ENCODE assay signal across 9 mouse cellular contexts in the genomic region with DNA sequence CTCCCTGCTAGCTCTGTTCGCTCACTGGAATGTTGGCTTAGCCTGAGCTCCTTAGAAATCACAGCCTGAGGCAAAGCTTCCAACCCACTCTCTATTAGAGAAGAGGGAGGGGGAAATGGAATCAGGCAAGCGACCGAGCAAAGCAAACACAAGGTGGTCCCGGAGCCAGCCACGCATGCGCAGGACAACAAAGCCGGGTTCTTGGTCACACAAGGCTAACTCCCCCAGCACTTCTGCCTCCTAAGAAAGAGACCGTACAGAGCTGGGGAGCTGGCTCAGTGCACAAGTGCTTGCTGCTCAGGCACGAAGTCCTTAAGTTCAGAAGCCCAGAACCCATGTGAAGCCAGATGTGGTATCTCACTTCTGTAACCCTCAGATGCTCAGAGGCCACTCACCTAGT. TPM values are rescaled to one million over a fixed set of nuclear protein-coding genes. Genes with fewer than 3 reads are reported as not detected.
DNase-seq lines count a peak whose midpoint lies in the region; ATAC-seq and TF ChIP-seq lines count a peak whose summit lies in the region.
"Had no signal": no experiment of that assay in that cellular context is flagged by ENCODE, and none has a peak within 500 bp of the region (broad histone marks: within the 10 kb centered on the region; RNA-seq: fewer than 3 reads in every experiment).

No protein-coding gene starts in this region.

- no peak overlapping the region for H3K4me3 ChIP-seq in liver, embryonic 11.5 days (ENCODE audit: low read depth, low read length)
- 0 out of 2 replicates have a peak overlapping the region, but pooled peaks have one; percentile 0 for H3K4me3 ChIP-seq in embryonic facial prominence, embryonic 12.5 days
- H3K4me3 ChIP-seq in hindbrain, postnatal 0 days (ENCODE audit: low read length), result no peak overlapping the region
- no peak overlapping the region for H3K4me3 ChIP-seq in neural tube, embryonic 15.5 days (replicated peaks)

- no peak for TF ChIP-seq CTCF in hindbrain, postnatal 0 days (IDR thresholded peaks at IDR 0.05; ENCODE audit: low read depth)

- no peak for DNase-seq in liver, embryonic 11.5 days (ENCODE audit: low spot score)
- DNase-seq in liver, result no peak
- peak; percentile 15 for DNase-seq in hindbrain, postnatal 0 days (ENCODE audit: low spot score)
- DNase-seq in gastrocnemius, postnatal 36 days, result no peak
- DNase-seq in spleen, adult 12 weeks (ENCODE audit: low spot score), result no peak
- no peak for DNase-seq in left cerebral cortex, postnatal 36 days (ENCODE audit: low spot score in 2 of 2)
- DNase-seq: thymus, adult 2 months had no signal

- H3K4me2 ChIP-seq in liver, embryonic 11.5 days, result peak overlapping the region; percentile 34
- H3K4me2 ChIP-seq in embryonic facial prominence, embryonic 12.5 days (replicated peaks), result peak overlapping the region; percentile 27
- peak overlapping the region; percentile 25 for H3K4me2 ChIP-seq in hindbrain, postnatal 0 days (ENCODE audit: low read depth, low read length)
- 0 out of 2 replicates have a peak overlapping the region, but pooled peaks have one; percentile 11 for H3K4me2 ChIP-seq in neural tube, embryonic 15.5 days

- intact Hi-C loops in gastrocnemius, postnatal 36 days (cut with DNase I), result loop anchor here (5.0 kb wide), 1 partner anchor 39 kb away; no protein-coding TSS in a partner anchor
- intact Hi-C loops in left cerebral cortex, postnatal 36 days (cut with DNase I), result no loop called here

- ATAC-seq in liver, embryonic 11.5 days (replicated peaks; ENCODE audit: low FRiP score), result no peak
- no peak for ATAC-seq in embryonic facial prominence, embryonic 12.5 days (ENCODE audit: insufficient number of reproducible peaks, insufficient read depth, low FRiP score, low TSS enrichment)
- ATAC-seq in hindbrain, postnatal 0 days, result no peak
- no peak for ATAC-seq in neural tube, embryonic 15.5 days (ENCODE audit: low FRiP score)

- H3K27ac ChIP-seq in liver, embryonic 11.5 days (ENCODE audit: low read depth, low read length), result no peak overlapping the region
- H3K27ac ChIP-seq in embryonic facial prominence, embryonic 12.5 days, result peak overlapping the region; percentile 42; the same call in 1 of the 2 replicates
- no peak overlapping the region for H3K27ac ChIP-seq in hindbrain, postnatal 0 days
- no peak overlapping the region for H3K27ac ChIP-seq in neural tube, embryonic 15.5 days (replicated peaks)

- peaks cover 3% of the 10 kb centered on the region; the same call in 1 of the 2 replicates for H3K4me1 ChIP-seq in liver, embryonic 11.5 days (replicated peaks; ENCODE audit: control insufficient read depth, insufficient read depth, low read length)
- peaks cover 13% of the 10 kb centered on the region; the same call in 1 of the 2 replicates for H3K4me1 ChIP-seq in embryonic facial prominence, embryonic 12.5 days
- H3K4me1 ChIP-seq in hindbrain, postnatal 0 days (ENCODE audit: insufficient read depth, low read length), result no peaks in the 10 kb centered on the region
- H3K4me1 ChIP-seq in neural tube, embryonic 15.5 days, result no peaks in the 10 kb centered on the region

- H3K9me3 ChIP-seq in liver, embryonic 11.5 days (ENCODE audit: control insufficient read depth, low read length), result no peaks in the 10 kb centered on the region
- H3K9me3 ChIP-seq in embryonic facial prominence, embryonic 12.5 days, result peaks cover 5% of the 10 kb centered on the region; the same call in 1 of the 2 replicates
- peaks cover 7% of the 10 kb centered on the region; the same call in 1 of the 2 replicates for H3K9me3 ChIP-seq in hindbrain, postnatal 0 days (ENCODE audit: low read length)
- peaks cover 4% of the 10 kb centered on the region; the same call in 1 of the 2 replicates for H3K9me3 ChIP-seq in neural tube, embryonic 15.5 days (replicated peaks)

- H3K27me3 ChIP-seq in liver, embryonic 11.5 days (replicated peaks; ENCODE audit: control insufficient read depth, insufficient read depth, low read length), result no peaks in the 10 kb centered on the region
- no peaks in the 10 kb centered on the region for H3K27me3 ChIP-seq in embryonic facial prominence, embryonic 12.5 days
- no peaks in the 10 kb centered on the region for H3K27me3 ChIP-seq in hindbrain, postnatal 0 days (ENCODE audit: insufficient read depth, low read length)
- no peaks in the 10 kb centered on the region for H3K27me3 ChIP-seq in neural tube, embryonic 15.5 days (replicated peaks)

- no peaks in the 10 kb centered on the region for H3K36me3 ChIP-seq in liver, embryonic 11.5 days (ENCODE audit: control insufficient read depth, insufficient read depth, low read length)
- no peaks in the 10 kb centered on the region for H3K36me3 ChIP-seq in embryonic facial prominence, embryonic 12.5 days
- no peaks in the 10 kb centered on the region for H3K36me3 ChIP-seq in hindbrain, postnatal 0 days (ENCODE audit: insufficient read depth, low read length)
- H3K36me3 ChIP-seq in neural tube, embryonic 15.5 days, result no peaks in the 10 kb centered on the region

- no peak overlapping the region for H3K9ac ChIP-seq in liver, embryonic 11.5 days (ENCODE audit: low read depth, low read length)
- no peak overlapping the region for H3K9ac ChIP-seq in embryonic facial prominence, embryonic 12.5 days
- H3K9ac ChIP-seq in hindbrain, postnatal 0 days (replicated peaks; ENCODE audit: low read length), result no peak overlapping the region
- H3K9ac ChIP-seq in neural tube, embryonic 15.5 days (replicated peaks), result no peak overlapping the region

- WGBS in liver, embryonic 11.5 days, result 64% methylated on average over 9 of the region's 9 CpGs
- 13% methylated on average over 9 of the region's 9 CpGs for WGBS in embryonic facial prominence, embryonic 12.5 days
- WGBS in hindbrain, postnatal 0 days, result 41% methylated on average over 9 of the region's 9 CpGs
- WGBS in neural tube, embryonic 15.5 days, result 65% methylated on average over 9 of the region's 9 CpGs

RNA-seq across cellular contexts. Expression of a gene that starts 12.1 kb away (rescaled TPM):
- polyA plus RNA-seq in liver, embryonic 11.5 days (2014; fragmentation: Nextera tagmentation; extraction: Ambion mirVana), result 541 and 564 TPM in 2 replicates
- polyA plus RNA-seq in embryonic facial prominence, embryonic 12.5 days (2016; fragmentation: Nextera tagmentation; extraction: Ambion mirVana), result 505 and 512 TPM in 2 replicates
- 17.1 and 19.1 TPM in 2 replicates for total RNA-seq in hindbrain, postnatal 0 days (2014; rRNA removed)
- 462 and 467 TPM in 2 replicates for polyA plus RNA-seq in hindbrain, postnatal 0 days (2015; fragmentation: Nextera tagmentation; extraction: Ambion mirVana)
- polyA plus RNA-seq in neural tube, embryonic 15.5 days (2015; fragmentation: Nextera tagmentation; extraction: Ambion mirVana), result 440 and 466 TPM in 2 replicates
- 100 to 1,000 TPM; 353 to 374 TPM for total RNA-seq in gastrocnemius, postnatal 36 days (2021)
- total RNA-seq in left cerebral cortex, postnatal 36 days (2021), result 100 to 1,000 TPM; 196 to 197 TPM

RNA-seq across cellular contexts. Expression of a gene that starts 49.7 kb away (rescaled TPM):
- polyA plus RNA-seq in liver, embryonic 11.5 days (2014; fragmentation: Nextera tagmentation; extraction: Ambion mirVana), result 250 and 257 TPM in 2 replicates
- polyA plus RNA-seq in embryonic facial prominence, embryonic 12.5 days (2016; fragmentation: Nextera tagmentation; extraction: Ambion mirVana), result 415 TPM in 2 replicates
- total RNA-seq in hindbrain, postnatal 0 days (2014; rRNA removed), result 86.6 and 88.5 TPM in 2 replicates
- 310 and 315 TPM in 2 replicates for polyA plus RNA-seq in hindbrain, postnatal 0 days (2015; fragmentation: Nextera tagmentation; extraction: Ambion mirVana)
- 323 and 359 TPM in 2 replicates for polyA plus RNA-seq in neural tube, embryonic 15.5 days (2015; fragmentation: Nextera tagmentation; extraction: Ambion mirVana)
- total RNA-seq in gastrocnemius, postnatal 36 days (2021), result 100 to 1,000 TPM; 499 to 554 TPM
- 100 to 1,000 TPM; 343 to 354 TPM for total RNA-seq in left cerebral cortex, postnatal 36 days (2021)

RNA-seq across cellular contexts. Expression of a gene that starts 50.2 kb away (rescaled TPM):
- polyA plus RNA-seq in liver, embryonic 11.5 days (2014; fragmentation: Nextera tagmentation; extraction: Ambion mirVana), result 4.0 and 5.0 TPM in 2 replicates
- polyA plus RNA-seq in embryonic facial prominence, embryonic 12.5 days (2016; fragmentation: Nextera tagmentation; extraction: Ambion mirVana), result 160 and 161 TPM in 2 replicates
- 69.4 and 85.3 TPM in 2 replicates for total RNA-seq in hindbrain, postnatal 0 days (2014; rRNA removed)
- 60.6 and 64.4 TPM in 2 replicates for polyA plus RNA-seq in hindbrain, postnatal 0 days (2015; fragmentation: Nextera tagmentation; extraction: Ambion mirVana)
- polyA plus RNA-seq in neural tube, embryonic 15.5 days (2015; fragmentation: Nextera tagmentation; extraction: Ambion mirVana), result 47.9 and 51.2 TPM in 2 replicates
- 10 to 100 TPM; 22.6 to 22.8 TPM for total RNA-seq in gastrocnemius, postnatal 36 days (2021)
- total RNA-seq in left cerebral cortex, postnatal 36 days (2021), result 10 to 100 TPM; 73.0 to 76.2 TPM
